Mouse (Mus musculus) adrenal gland, postnatal 10 days (tissue): ENCODE data around the gene Rbmxl1. TPM values are rescaled to one million over a fixed set of nuclear protein-coding genes. Genes with fewer than 3 reads are reported as not detected.
"Not testable (repeated sequence)": the region's sequence is repeated elsewhere in the genome, so short reads cannot be mapped to it uniquely, and the experiment has no call there.

Source experiments
- DNase-seq: peaks from one replicate; pipeline ENCODE4 v3.0.0; 2021; ENCODE audit warnings: mixed read lengths
- long read RNA-seq, 2 experiments: library from polyadenylated mRNA; stranded (forward); transcript quantifications; one replicate each; pipeline ENCODE4 v2.0.0; 2021
- total RNA-seq, 2 experiments: library from RNA; stranded (reverse); gene quantifications; 2 replicates each; pipeline ENCODE4 v1.2.3; 2021

Rbmxl1 gene
- total RNA-seq: 10 to 100 TPM; 51.1 to 51.4 TPM
- long read RNA-seq, experiment 1, transcript Rbmxl1-201 (2 exons, 1,695 nt): major isoform, 25 of 69 reads
- long read RNA-seq, experiment 1, transcript Rbmxl1-202 (2 exons, 1,622 nt): minor isoform, 24 of 69 reads
- long read RNA-seq, experiment 1, partial matches to known transcripts: 0 of 69 reads
- long read RNA-seq, experiment 1, other reads (novel, unspliced or antisense): 20 of 69 reads
- long read RNA-seq, experiment 2, transcript Rbmxl1-202 (2 exons, 1,622 nt): minor isoform, 10 of 33 reads
- long read RNA-seq, experiment 2, transcript Rbmxl1-201 (2 exons, 1,695 nt): major isoform, 14 of 33 reads
- long read RNA-seq, experiment 2, partial matches to known transcripts: 0 of 33 reads
- long read RNA-seq, experiment 2, other reads (novel, unspliced or antisense): 9 of 33 reads

- DNase-seq: peak; percentile 96
These were observed at the start of gene Rbmxl1 for GRCm38 (mm10) chr8:78508719-78509272. Gene Rbmxl1 (minus strand): TSS chr8:78508898.

GRCm38 (mm10) chr8:78556773-78557434 is 48.2 kb upstream of the Rbmxl1 start:
- no peak for DNase-seq

- no peak for DNase-seq
These were observed 47.1 kb upstream of the Rbmxl1 start for GRCm38 (mm10) chr8:78555817-78556216.

GRCm38 (mm10) chr8:78550752-78551134 is 42.0 kb upstream of the Rbmxl1 start:
- no peak for DNase-seq

GRCm38 (mm10) chr8:78549971-78550751 is 41.5 kb upstream of the Rbmxl1 start:
- DNase-seq: no peak

- DNase-seq: not testable (repeated sequence)
These were observed 36.6 kb upstream of the Rbmxl1 start for GRCm38 (mm10) chr8:78545153-78545817.

- DNase-seq: no peak
These were observed 35.8 kb upstream of the Rbmxl1 start for GRCm38 (mm10) chr8:78544545-78544944.

- no peak for DNase-seq
These were observed 34.9 kb upstream of the Rbmxl1 start for GRCm38 (mm10) chr8:78543621-78544020.

GRCm38 (mm10) chr8:78542670-78543069 is 34.0 kb upstream of the Rbmxl1 start:
- not testable (repeated sequence) for DNase-seq

GRCm38 (mm10) chr8:78537795-78538194 is 29.1 kb upstream of the Rbmxl1 start:
- no peak for DNase-seq

GRCm38 (mm10) chr8:78536716-78537115 is 28.0 kb upstream of the Rbmxl1 start:
- no peak for DNase-seq

GRCm38 (mm10) chr8:78533981-78534380 is 25.3 kb upstream of the Rbmxl1 start:
- no peak for DNase-seq

GRCm38 (mm10) chr8:78515132-78515531 is 6.4 kb upstream of the Rbmxl1 start:
- DNase-seq: no peak

GRCm38 (mm10) chr8:78514706-78515105 is 6.0 kb upstream of the Rbmxl1 start:
- DNase-seq: no peak

GRCm38 (mm10) chr8:78513106-78513505 is 4.4 kb upstream of the Rbmxl1 start:
- no peak for DNase-seq

GRCm38 (mm10) chr8:78510926-78511325 is 2.2 kb upstream of the Rbmxl1 start:
- DNase-seq: no peak

GRCm38 (mm10) chr8:78510094-78510493 is 1.4 kb upstream of the Rbmxl1 start:
- DNase-seq: peak; percentile 24

GRCm38 (mm10) chr8:78509273-78510031 is 754 bp upstream of the Rbmxl1 start, which contains the start of gene Slc10a7:
Gene Slc10a7 (plus strand): TSS chr8:78509346.
- peak; percentile 88 for DNase-seq

GRCm38 (mm10) chr8:78507979-78508718 is 549 bp downstream of the Rbmxl1 start:
- peak; percentile 68 for DNase-seq

- DNase-seq: no peak
These were observed 6.0 kb downstream of the Rbmxl1 start for GRCm38 (mm10) chr8:78502706-78503105.
